Mouse (Mus musculus): ENCODE measurements at regions not wholly inside any gene's neighbourhood (a gene's known extent, or its start where the extent isn't known, plus 50 kb on each side); places are given as distances from the start of the nearest gene placed in this dataset.

DNA sequence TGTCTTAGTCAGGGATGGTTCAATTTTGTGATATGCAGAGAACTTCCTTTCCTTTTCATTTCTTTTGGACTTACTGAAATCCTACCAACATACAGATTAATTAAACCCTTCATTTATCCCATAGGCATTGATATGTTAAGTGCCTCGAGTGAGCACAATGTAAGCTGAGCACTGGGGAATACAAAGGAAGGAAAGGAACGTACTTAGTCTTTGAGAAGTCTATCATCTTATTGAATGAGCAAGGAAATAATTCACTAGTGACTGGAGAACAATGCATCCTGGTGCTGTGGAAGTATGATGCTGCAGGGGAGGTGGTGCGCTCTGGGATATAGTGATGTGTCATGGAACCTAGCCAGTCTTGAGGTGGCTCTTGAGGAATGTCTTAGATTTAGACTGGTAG, 204.9 kb upstream of the Ubash3b start:
- TF ChIP-seq CTCF (IDR thresholded peaks at IDR 0.05; ENCODE audit: low read depth) (no peak), EP300 (IDR thresholded peaks at IDR 0.05; ENCODE audit: low read depth) (no peak)
